Mouse (Mus musculus): Measurements from ENCODE around the gene Tigar.

Tigar gene

DNA sequence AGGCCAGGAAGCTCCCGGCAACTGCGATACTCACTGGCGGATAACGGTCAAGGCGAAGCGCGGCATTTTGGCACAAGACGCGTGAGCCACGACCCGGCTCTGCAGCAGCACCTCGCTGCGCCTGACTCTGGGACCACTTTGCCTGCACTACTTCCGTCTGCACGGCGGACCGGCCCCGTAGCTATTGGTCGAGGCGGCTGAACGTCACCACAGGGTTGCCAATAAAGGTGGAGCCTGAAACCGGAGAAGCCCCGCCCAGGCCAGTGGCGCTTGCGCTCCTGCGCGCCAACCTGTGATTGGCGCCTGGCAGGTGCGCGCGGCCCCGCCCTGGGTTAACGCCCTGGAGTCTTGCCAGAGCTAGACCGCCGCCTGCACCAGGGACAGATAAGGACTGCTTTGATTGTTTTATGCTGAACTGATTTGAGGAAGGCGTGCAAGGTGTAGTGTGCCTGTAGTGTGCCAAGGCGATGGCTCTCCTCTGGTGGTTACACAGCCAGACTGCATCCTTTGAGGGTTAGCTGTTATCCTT, at the start of gene Tigar:
Tigar (minus strand) TSS at position 156 of the 529 bp plus-strand sequence.
- peak; percentile 85 for DNase-seq (ENCODE audit: low read depth, low spot score)

DNA sequence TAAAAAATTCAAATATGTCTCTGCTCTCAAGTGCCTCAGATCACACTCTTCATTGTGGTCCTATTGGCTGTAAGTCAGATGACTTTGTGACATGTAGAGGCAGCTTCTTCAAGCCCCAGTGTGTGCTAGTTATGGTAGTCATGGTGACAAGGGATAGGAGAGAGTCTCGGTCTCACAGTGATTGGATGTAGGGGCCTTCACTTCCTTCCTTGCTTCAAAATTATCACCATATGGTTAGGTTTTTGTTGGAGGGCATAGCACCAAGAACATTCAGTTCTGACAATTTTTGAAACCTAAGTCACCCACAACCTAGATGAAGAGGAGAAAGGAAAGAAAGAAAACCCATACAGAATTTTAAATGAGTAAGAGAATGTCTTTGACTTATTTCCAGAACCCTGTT, 48.0 kb upstream of the Tigar start:
- no peak for DNase-seq (ENCODE audit: low read depth, low spot score)

DNA sequence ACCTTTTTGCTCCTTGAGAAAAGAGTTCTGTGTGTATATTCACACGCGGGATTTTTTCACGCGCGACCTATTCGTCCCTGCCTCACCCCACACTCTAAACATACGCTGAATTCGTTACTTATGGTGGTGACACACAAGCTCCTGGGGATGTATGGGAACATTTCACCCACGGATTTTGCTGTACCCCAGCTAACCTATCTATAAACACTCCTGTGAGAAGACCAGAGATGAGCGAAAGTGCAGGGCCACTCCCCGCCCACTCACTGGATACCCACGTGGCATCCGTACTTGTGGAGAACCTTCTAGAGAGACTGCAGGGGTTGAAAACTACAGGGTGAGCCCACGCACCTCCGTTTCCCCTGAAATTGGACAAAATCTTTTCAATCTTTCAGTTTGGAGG, 46.1 kb upstream of the Tigar start:
- DNase-seq (ENCODE audit: low read depth, low spot score), result no peak

DNA sequence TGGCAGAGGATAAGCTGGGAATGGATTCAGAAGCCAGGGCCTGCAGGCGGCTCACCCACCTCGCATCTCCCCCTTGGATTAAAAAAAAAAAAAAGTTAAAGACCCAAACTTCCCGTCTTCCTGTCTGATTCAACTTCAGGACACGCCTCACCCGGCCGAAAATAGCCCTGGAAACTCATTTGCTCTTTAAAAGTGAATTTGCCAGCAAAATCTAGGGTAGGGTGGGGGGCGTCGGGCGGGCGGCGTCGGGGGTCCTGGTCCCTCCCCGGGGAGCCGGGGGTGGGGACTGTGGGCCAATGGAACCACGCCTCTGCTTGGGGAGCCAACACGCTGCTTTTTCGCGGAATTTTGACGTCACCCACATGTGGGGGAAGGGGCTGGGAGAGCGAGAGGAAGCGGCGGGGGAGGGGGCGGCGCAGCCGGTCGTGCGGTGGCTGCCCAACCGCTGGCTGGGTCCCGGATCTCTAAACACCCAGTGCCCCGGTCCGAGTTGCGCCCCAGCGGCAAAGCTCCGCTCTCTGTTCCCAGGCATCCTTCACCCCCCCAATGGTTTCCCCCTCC, 45.4 kb upstream of the Tigar start:
- no peak for DNase-seq (ENCODE audit: low read depth, low spot score)

DNA sequence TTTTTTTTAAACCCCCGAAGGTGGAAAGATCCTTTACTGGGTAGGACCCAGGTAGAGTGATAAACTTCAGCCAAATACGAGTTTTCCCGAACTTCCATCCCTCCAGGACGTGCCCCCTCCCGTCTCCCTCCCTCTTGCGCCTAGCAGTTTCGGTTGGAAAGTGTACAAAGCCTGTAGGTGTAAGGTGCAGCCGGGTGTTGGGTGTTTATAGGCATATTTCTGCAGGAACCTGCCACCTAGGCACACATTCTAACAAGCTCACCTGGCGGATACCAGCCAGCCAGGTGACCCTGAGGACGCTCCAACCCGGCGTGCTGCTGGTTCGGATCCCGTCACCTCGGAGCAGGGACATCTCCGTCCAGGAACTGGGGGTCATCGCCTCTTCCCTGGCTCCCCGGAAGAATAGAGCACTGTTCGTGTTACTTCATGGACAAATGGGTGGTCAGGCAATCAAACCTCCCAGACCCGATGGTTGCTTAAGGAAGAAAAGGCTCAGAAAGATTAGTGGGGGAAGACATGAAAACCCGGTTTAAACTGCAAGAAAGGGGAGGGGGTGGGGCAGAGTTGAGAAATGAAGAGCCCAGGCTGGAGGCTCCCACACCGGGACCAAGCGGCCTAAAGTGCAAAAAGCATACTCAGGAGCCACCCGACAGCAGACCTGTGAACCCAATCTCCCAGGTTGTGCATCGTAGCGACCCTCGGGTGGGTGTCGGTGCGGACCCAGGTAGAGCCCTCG, 44.8 kb upstream of the Tigar start:
- DNase-seq (ENCODE audit: low read depth, low spot score), result no peak

DNA sequence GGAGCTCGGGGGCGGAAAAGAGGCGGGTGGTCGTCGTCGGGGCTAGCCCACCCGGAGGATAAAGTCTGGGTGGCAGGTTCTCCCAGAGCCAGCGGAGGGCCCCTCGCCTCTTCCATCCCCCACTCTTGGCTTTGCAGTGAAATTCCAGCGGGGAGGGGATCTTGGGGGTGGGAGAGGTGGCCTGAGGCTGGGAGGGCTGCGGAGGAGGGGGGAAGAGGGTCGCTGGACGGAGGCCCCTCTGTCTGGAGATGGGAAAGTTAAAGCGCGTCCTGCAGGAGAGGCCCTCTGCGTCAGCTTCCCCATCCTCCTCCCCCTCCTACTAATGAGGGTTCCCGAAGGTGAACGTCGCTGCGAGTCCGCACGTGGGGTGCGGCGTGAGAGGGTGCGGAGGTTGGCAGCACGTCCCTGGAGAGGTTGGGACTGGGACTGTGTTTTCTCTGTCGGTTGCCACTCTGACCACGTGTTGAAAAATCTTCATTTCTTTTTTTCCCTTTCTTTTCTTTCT, 44.0 kb upstream of the Tigar start:
- DNase-seq (ENCODE audit: low read depth, low spot score), result no peak

DNA sequence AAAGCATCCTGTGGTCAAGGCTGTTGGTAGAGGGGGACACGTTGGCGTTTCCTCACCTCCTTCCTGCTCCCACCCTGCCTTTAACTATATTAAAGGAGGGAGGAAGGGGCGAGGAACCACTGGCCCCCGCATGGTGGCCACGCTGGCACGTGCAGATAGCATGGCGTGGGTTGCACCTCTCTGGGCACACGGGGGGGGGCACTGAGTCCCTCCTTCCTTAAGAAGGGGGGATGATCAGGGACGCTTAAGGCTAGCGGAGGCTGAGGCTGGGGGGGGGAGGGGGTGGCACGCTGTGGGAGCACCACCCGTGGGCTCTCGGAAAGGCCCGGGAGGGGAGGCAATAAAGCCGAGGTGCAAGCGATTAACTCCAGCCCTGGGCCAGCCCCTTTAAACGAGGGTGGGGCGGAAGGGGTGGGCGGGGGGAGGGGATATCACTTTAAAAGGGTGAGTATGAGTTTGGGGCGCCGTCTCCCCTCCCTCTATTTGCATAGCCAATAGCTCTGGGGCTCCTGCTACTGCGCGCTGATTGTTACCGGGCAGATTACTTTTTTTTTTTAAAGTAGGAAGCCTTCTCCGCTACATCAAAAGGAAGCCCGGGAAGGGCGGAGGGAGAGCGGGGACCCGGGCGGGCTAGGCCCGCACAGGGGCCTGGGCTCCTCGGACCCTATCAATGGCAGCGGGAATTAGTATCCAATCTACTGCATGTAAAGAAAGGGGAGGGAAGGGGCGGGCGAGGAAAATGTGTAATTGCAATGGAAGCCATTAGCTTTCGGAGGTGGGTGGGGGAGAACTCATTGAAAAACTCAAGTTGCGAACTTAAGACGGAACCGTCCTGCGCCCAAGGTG, 43.0 kb upstream of the Tigar start, which contains the start of gene Ccnd2:
Ccnd2 (minus strand) TSS at position 88 of the 846 bp plus-strand sequence.
- DNase-seq (ENCODE audit: low read depth, low spot score), result no peak

DNA sequence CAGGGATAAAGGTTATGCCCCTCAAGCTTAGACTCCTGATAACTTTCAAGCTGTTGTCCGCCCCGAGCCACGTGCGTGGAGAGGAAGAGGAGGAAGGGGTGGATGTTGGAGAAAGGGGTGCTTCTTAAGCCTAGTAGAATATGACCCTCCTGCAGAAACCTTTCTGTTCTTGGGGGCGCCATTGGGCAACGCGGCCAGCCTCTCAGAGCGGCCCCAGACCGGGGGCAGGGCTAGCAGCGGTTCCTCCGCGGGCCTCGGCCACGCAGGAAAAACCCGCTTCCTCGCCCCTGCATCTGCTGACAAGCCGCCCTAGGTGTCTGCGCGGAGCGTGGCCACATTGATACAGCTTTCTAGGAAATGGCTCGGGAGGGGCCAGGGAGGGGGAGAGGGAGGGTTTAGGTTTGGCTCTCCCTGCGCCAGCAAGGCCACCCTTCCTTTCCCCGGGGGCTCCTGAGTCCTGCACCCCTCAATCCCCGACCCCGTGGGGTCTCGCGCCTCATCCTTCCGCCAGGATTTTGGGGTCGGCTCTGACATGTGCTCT, 42.3 kb upstream of the Tigar start:
- no peak for DNase-seq (ENCODE audit: low read depth, low spot score)

DNA sequence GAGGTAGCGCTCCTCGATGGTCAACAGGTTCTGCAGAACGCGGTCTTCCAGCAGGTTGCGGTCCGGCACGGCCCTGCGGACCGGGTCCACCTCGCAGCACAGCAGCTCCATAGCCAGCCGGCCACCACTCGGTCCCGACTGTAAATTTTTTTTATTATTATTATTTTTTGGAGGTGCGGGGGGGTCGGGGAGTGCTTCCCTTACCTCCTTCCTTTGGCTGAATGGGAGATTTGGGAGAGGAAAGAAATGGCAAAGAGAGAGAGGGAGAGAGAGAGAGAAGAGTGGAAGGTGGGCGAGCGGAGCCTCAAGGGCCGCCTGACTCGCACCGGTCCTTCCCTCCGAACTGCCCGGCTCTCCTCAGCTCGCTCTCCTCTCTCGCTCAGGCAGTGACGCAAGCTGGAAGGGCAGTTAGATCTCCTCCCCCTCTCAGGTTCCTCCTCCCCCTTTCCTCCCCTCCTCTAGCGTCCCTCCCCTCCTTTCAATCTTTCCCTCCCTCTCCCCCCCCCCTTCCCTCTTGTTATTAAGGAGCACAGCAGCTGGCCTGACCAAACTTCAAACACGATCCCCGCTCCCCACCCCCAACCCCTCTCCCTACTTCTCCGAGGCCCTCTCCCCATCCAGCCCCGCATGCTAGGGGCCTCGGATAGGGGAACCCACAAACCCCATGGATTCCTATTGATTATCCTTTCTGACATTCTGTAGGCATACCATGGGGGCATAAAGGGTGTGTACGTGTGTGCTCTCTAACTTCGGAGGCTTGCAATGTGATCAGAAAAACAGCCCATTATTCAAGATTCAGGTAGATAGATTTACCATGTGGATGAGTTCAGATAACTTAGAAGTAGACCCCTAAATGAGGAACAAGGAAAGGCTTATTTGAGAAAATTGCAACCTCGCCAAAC, 41.6 kb upstream of the Tigar start:
- DNase-seq (ENCODE audit: low read depth, low spot score), result no peak

DNA sequence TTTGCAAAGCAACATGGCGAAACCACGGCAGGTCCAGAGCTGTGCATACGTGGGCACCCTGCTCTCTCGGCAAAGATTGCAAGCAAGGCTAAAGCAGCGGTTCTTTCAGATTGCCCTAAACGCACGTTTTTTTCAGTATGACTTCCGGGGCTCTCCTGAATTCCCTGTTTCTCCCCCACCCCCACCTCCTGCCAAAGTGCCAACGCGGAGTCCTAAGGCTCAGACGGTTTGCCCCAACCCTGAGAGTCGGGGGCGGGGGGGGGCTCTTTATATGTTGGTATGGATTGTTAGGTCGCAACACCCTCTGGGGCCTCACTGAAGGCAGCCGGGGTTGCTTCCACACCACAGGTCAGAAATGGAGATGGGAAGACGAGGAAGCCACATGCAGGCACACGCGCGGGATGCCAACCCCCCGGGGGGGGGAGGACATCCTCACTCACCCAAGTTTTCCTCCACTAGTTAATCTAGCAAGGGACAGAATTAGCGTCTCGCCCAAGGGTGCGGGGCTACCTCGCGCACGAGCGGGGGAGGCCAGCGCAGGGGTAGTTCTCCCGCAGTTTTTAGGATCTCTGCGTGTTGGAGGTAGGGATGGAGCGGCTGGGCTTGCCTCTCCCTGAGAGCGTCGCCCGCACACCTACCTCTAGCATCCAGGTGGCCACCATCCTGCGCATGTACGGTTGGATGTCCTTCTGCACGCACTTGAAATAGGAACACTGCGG, 40.7 kb upstream of the Tigar start:
- no peak for DNase-seq (ENCODE audit: low read depth, low spot score)

DNA sequence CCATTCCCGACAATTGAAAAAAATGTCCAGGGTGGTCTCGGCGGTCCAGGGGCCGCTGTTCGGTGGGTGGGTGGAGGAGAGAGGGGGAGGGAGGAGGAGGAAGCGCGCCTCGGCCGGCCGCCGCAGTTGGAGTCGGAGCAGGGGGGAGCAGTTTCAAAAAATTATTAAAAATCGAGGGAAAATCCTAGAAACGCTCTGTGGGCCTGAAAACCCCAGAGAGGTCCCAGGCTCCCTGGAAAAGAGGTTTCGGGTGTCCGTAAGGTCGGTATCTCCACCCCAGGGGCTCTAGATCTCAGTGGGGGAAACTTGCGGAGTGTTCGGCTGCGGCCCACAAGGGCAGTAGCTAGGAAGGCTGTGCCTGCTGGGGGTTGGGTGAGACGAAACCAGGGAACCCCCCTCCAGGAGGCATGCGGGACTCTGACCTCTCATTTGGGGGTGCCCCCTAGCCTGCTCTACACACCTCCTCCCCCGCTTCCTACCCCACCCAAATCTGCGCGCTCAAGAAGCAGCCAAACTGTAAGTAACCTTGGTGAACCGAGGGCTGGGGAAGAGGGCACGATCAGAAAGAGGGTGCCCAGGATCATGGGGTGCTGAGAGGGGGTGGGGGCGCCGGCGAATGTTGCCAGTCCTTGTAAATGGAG, 40.1 kb upstream of the Tigar start:
- no peak for DNase-seq (ENCODE audit: low read depth, low spot score)

DNA sequence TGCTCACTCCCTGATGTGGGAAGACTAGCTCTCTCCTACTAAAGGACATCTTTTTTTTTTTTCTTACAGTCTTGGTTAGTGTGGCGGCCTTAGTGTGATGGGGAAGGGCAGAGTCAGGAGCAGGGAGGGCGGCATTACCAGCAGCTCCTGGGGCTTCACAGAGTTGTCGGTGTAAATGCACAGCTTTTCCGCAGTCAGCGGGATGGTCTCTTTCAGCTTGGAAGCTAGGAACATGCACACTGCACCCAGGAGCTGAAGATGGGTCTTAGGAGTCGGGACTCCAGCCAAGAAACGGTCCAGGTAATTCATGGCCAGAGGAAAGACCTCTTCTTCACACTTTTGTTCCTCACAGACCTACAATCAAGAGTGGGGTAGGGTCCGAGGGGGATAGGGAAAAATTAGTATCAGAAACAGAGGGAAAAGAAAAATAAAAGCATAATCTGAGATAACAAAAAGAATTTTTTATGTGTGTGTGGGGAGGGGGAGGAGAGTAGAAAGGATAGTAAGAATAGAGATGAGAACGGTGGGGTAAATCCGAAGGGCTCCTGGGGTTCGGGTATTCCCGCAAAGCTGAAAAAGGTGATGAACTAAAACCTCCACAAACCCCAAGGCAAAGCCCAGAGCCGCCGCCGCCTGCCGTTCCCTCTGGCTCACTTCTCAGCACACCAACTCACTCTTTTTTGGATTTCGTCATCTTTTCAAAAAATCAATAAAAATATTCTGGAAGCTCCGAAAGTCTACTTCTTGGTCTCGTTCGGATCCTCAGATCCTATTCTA, 39.4 kb upstream of the Tigar start:
- no peak for DNase-seq (ENCODE audit: low read depth, low spot score)

DNA sequence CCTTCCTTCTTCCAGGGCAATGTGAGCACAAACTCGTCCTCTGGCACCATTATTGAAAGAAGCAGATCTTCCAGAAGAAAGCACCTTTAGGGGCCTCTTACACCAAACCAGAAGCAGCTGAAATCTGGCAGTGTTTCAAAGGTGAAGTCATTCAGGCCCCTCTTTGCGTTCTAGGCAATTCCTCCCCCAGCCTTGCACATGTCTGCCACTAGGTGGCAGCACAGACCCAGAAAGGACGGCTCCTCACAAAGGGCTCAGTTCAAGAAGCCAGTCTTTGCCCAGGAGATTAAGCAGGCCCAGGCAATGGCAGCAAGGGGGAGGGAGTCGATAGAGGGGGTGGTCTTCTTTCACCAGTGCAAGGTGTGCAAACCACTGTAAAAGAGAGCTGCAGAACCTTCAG, 38.3 kb upstream of the Tigar start:
- DNase-seq (ENCODE audit: low read depth, low spot score), result peak; percentile 81

DNA sequence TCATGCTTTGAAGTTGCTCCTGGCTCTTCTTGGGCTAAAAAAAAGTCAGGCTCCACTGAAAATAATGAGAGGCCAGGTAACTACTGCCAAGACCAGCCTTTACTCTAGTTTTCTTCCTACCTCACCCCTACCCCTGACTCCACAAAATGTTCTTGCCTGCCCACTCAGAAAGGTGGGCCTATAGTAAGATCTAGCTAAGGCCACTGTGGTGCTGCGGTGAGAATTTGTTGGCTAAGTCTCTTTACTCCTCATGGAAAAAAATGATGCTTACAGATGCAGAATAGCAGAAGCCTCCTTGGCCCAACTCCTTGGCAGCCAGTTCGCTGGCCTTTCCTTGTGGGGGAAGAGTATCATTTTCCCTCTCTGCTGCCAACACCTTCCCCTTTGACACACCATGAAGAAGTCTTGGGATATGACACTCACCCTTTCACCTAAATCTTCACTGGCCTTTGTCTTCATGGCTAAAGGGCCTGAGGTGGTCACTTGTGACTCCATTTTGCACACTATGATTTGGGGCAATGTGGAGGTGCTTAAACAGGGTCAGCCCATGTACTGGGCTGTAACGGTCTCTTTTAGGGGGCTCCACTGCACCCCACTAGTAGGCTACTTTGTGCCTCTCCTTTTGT, 37.1 kb upstream of the Tigar start:
- DNase-seq (ENCODE audit: low read depth, low spot score), result no peak

DNA sequence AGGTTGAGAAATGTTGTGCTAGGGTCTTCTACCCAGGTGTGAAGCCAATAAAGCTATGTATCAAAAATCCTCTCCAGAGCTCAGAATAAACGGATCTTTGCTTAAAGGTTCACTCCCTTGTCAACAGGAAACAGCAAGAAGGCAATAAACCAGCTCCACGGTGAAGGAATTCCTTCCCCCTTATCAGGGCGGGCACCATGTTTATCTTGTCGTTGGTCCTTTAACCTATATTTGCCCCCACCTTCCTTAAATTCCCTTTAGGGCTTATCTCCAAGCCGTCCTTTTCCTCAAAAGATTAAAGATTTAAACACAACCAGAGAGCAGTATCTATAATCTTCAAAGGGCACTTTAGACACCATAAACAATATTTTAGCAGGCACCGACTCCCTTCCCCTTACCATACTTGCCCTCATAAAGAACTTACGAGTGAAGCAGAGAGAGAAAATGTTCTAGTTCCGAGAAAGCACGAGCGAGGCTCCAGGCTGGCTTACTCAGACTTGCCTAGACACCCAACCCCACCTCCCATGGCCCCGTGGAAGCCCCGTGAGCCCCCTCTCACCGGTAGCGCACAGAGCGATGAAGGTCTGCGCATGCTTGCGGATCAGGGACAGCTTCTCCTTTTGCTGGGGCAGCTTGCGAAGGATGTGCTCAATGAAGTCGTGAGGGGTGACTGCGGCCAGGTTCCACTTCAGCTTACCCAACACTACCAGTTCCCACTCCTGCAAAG, 36.3 kb upstream of the Tigar start:
- no peak for DNase-seq (ENCODE audit: low read depth, low spot score)

DNA sequence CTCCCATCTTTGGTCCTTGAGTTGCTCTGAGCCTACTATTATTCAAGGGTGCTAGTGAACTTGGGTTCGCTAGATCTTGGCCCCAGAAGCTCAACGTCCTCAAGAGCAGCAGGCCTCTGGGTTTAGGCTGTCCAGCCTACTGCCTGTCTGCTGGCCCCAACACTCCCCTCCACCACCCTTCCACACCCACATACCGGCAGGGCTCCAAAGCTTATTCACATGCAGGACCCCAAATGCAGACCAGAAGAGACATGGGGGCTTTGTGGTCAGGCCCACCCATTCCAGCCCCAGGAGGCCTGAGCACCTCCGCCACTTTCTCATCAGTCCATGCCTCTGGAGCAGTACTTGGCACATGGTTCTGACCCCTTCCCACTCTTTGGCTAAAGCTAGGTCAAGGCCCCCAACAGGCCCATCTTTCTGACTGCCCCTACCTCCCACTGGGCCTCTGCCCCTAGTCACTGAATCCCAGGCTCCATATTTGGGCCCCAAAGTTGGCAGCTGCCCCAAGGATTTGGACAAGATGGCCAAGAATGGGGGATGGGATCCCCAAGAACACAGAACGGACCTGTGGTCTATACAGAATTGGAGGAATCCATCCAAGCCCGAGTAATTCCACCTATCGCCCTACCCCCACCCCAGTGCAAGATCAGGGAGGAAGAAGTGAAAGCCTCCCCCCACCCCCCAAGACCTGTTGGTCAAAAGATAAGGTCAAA, 34.4 kb upstream of the Tigar start:
- no peak for DNase-seq (ENCODE audit: low read depth, low spot score)

DNA sequence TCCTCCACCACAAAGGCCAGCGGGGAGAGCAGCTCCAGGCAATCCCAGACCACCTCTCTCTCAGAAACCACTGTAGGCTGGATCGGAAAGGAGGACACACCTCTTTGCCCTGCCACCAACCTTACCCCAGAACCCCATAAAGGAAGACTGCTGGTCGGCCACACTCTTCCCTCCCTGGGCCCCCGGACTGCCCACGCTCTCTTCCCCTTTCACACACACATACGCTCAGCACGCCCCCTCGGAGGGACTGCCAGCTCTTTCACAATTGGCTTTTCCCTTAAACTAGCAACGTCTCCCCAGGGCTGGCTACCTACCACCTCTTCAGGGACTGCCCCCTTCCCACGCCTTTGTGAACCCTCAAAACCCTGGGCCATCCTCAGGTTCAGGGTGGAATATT, 33.8 kb upstream of the Tigar start:
- no peak for DNase-seq (ENCODE audit: low read depth, low spot score)

All from retina, postnatal 7 days (tissue).